20 mouse cellular contexts compared by ENCODE assay signal in the genomic region with DNA sequence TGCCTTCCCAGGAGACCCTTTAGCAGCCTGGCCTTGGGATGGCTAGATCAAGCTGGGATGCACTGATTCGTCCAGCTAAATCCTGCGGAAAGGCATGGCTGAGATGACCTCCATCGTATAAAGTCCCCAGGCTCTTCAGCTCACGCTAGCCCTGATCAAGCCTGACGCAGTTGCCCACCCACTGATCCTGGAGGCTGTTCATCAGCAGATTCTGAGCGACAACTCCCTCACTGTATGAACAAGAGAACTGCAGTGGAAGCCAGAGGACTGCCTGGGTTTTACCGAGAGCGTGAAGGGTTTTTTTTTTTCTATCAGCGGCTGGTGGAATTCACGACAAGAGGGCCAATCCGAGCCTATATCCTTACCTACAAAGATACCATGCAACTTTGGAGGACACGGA. TPM values are rescaled to one million over a fixed set of nuclear protein-coding genes. Genes with fewer than 3 reads are reported as not detected.
"Had no signal": no experiment of that assay in that cellular context is flagged by ENCODE, and none has a peak within 500 bp of the region (broad histone marks: within the 10 kb centered on the region; RNA-seq: fewer than 3 reads in every experiment).

No protein-coding gene starts in this region.

- H3K9me3 ChIP-seq: limb, embryonic 12.5 days; limb, embryonic 15.5 days; lung, embryonic 15.5 days had no signal

- ATAC-seq: intestine, embryonic 16.5 days had no signal

- H3K4me3 ChIP-seq: limb, embryonic 12.5 days; limb, embryonic 15.5 days; lung, embryonic 15.5 days had no signal

- H3K9ac ChIP-seq: limb, embryonic 12.5 days; limb, embryonic 15.5 days; liver, embryonic 14.5 days; lung, embryonic 15.5 days had no signal

- DNase-seq: kidney, adult 18-20 months; kidney, adult 9 months; kidney, postnatal 14 days; kidney, postnatal 4 days; left cerebral cortex, postnatal 4 days; lung, adult 18-20 months; lung, postnatal 10 days; lung, postnatal 4 days; midbrain, embryonic 14.5 days; thymus, adult 18-20 months; thymus, postnatal 4 days had no signal

- H3K36me3 ChIP-seq: limb, embryonic 12.5 days; limb, embryonic 15.5 days; lung, embryonic 15.5 days had no signal

- H3K4me1 ChIP-seq: limb, embryonic 12.5 days; limb, embryonic 15.5 days; lung, embryonic 15.5 days had no signal

- H3K4me2 ChIP-seq: limb, embryonic 12.5 days; limb, embryonic 15.5 days; liver, embryonic 11.5 days; lung, embryonic 15.5 days had no signal

- H3K27ac ChIP-seq: limb, embryonic 12.5 days; limb, embryonic 15.5 days; liver, embryonic 14.5 days; lung, embryonic 15.5 days had no signal

RNA-seq across cellular contexts. Expression of a gene that starts 35.3 kb away (rescaled TPM):
- total RNA-seq: megakaryocyte progenitor cell, adult 5-6 weeks; megakaryocyte-erythroid progenitor cell, adult 5-6 weeks had no signal
- polyA plus RNA-seq: spleen, adult 2 months had no signal
